Mouse (Mus musculus): ENCODE data around the gene Gm38655. TPM values are rescaled to one million over a fixed set of nuclear protein-coding genes. Genes with fewer than 3 reads are reported as not detected.
A peak's percentile ranks its signal among the peaks of the same experiment; 100 is the strongest.

Gene Gm38655
- polyA plus RNA-seq, 1 experiment, result not detected

GRCm38 (mm10) chr17:25188150-25189031 is 13.1 kb upstream of the Gm38655 start, which contains the start of gene Unkl:
Gene Unkl, plus strand, starts transcription at chr17:25188397.
- Histone ChIP-seq H3K4me3 (replicated peaks; ENCODE audit: insufficient read depth, low read depth, low read length) (peak within 1 kb of the TSS; percentile 84), H3K4me1 (ENCODE audit: control insufficient read depth, insufficient read depth, low read length) (peaks cover 7% of the 10 kb centered on the region), H3K27ac (ENCODE audit: insufficient read depth, low read length) (peak within 1 kb of the TSS; percentile 82), H3K27me3 (ENCODE audit: control insufficient read depth, insufficient read depth, low read length) (no peaks in the 10 kb centered on the region)
- DNase-seq, result peak; percentile 59 to 69
- WGBS, result 1% methylated on average over 104 of the region's 104 CpGs
- 0 out of 2 replicates have a peak, but pooled peaks have one; percentile 23 for TF ChIP-seq POLR2A (IDR thresholded peaks at IDR 0.05; ENCODE audit: borderline replicate concordance, insufficient read depth, low read length)
- TF ChIP-seq CTCF (IDR thresholded peaks at IDR 0.05; ENCODE audit: borderline replicate concordance, insufficient read depth, low read depth, low read length), result no peak

DNA sequence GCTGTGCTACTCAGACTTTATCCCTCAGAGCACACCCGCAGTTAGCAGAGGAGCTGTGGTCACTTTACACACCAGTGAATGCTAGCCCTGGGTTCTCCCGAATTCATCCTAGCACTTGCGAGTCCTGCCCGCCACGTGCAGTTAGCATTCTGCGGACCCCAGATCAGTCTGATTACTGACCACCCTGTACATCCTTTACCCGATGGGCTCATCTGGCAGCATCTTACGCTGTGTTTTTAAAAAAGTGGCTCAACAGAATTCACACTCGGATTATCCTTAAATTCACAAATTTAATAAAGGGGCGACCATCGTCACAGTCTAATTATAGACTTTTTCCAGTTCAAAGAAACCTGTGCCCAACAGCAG is 12.5 kb upstream of the Gm38655 start:
- Histone ChIP-seq H3K27ac (ENCODE audit: insufficient read depth, low read length) (no peak overlapping the region), H3K4me1 (ENCODE audit: control insufficient read depth, insufficient read depth, low read length) (peaks cover 12% of the 10 kb centered on the region), H3K27me3 (ENCODE audit: control insufficient read depth, insufficient read depth, low read length) (no peaks in the 10 kb centered on the region), H3K4me3 (replicated peaks; ENCODE audit: insufficient read depth, low read depth, low read length) (peak overlapping the region; percentile 84)
- no peak for TF ChIP-seq POLR2A (IDR thresholded peaks at IDR 0.05; ENCODE audit: borderline replicate concordance, insufficient read depth, low read length)
- TF ChIP-seq CTCF (IDR thresholded peaks at IDR 0.05; ENCODE audit: borderline replicate concordance, insufficient read depth, low read depth, low read length), result no peak
- DNase-seq, result peak in 1 of 2 experiments; percentile 13
- WGBS, result 5% methylated on average over 11 of the region's 11 CpGs

GRCm38 (mm10) chr17:25184961-25185360 is 9.7 kb upstream of the Gm38655 start:
- 8% methylated on average over 17 of the region's 17 CpGs for WGBS
- H3K27ac ChIP-seq (ENCODE audit: insufficient read depth, low read length), result no peak overlapping the region
- TF ChIP-seq POLR2A (IDR thresholded peaks at IDR 0.05; ENCODE audit: borderline replicate concordance, insufficient read depth, low read length) (no peak), CTCF (IDR thresholded peaks at IDR 0.05; ENCODE audit: borderline replicate concordance, insufficient read depth, low read depth, low read length) (no peak)

DNA sequence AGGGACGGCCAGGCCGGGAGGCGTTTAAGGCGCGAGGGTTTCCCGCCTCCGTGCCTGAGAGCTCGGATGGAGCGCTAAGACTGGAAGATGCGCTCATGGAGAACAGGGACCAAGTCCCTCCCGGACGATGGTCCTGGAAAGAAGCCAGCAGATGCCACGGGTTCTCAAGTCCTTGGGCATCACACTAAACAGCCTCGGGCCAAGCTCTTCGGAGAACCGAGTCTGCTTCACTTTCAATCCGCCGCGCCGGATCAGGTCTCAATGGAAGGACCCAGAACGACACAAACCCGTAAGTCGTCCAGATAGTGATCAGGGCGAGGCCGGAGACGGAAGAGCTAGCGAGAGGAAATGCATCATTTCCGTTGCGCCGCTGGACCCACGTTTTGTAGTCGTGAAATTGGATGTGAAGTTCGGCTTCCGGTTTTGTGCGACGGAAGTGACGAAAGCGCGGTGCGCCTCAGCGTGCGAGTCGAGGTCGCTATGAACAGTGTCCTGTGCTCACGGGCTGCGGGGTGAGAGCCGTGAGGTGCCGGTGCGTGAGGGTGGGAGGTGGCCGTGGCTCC is 8.9 kb upstream of the Gm38655 start, which contains the start of gene BC003965:
BC003965 (plus strand) TSS at position 426 of the 563 bp plus-strand sequence.
- Histone ChIP-seq H3K4me3 (replicated peaks; ENCODE audit: insufficient read depth, low read depth, low read length) (peak within 1 kb of the TSS; percentile 81), H3K27me3 (ENCODE audit: control insufficient read depth, insufficient read depth, low read length) (no peaks in the 10 kb centered on the region), H3K4me1 (ENCODE audit: control insufficient read depth, insufficient read depth, low read length) (peaks cover 9% of the 10 kb centered on the region; the same call in 1 of the 2 replicates), H3K27ac (ENCODE audit: insufficient read depth, low read length) (peak within 1 kb of the TSS; percentile 73)
- TF ChIP-seq POLR2A (IDR thresholded peaks at IDR 0.05; ENCODE audit: borderline replicate concordance, insufficient read depth, low read length), result peak; percentile 98
- TF ChIP-seq CTCF (IDR thresholded peaks at IDR 0.05; ENCODE audit: borderline replicate concordance, insufficient read depth, low read depth, low read length), result no peak
- peak; percentile 98 to 99 for DNase-seq
- WGBS, result under 1% methylated on average over 50 of the region's 50 CpGs

More at GRCm38 (mm10) chr17:25184961-25185360, 9.7 kb upstream of the Gm38655 start:
- Histone ChIP-seq H3K4me3 (replicated peaks; ENCODE audit: insufficient read depth, low read depth, low read length) (peak overlapping the region; percentile 81), H3K27me3 (ENCODE audit: control insufficient read depth, insufficient read depth, low read length) (no peaks in the 10 kb centered on the region), H3K4me1 (ENCODE audit: control insufficient read depth, insufficient read depth, low read length) (peaks cover 9% of the 10 kb centered on the region; the same call in 1 of the 2 replicates)
- no peak for DNase-seq

DNA sequence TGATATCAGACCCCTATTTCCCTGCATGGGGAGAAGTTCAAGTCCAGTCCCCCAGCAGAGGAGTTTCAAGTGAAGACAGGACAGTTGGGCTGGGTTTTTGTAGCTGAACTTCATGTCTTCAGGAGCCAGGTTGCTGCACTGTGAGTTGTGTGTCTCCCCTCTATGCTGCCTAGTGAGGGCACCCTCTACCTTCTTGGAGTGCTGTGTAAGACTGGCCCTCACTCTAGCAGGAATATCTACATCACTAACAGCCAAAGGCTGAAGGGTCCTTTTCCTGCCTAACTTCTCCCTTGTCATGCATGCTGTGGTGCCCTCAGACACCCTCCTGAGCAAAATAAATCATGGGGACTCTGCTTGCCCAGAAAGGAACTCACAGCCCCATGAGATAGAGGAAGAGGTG is 8.0 kb upstream of the Gm38655 start:
- DNase-seq, result peak in 1 of 2 experiments; percentile 30
- Histone ChIP-seq H3K4me1 (ENCODE audit: control insufficient read depth, insufficient read depth, low read length) (peaks cover 9% of the 10 kb centered on the region; the same call in 1 of the 2 replicates), H3K27ac (ENCODE audit: insufficient read depth, low read length) (peak overlapping the region; percentile 42), H3K4me3 (replicated peaks; ENCODE audit: insufficient read depth, low read depth, low read length) (peak overlapping the region; percentile 8), H3K27me3 (ENCODE audit: control insufficient read depth, insufficient read depth, low read length) (no peaks in the 10 kb centered on the region)
- TF ChIP-seq POLR2A (IDR thresholded peaks at IDR 0.05; ENCODE audit: borderline replicate concordance, insufficient read depth, low read length) (no peak), CTCF (IDR thresholded peaks at IDR 0.05; ENCODE audit: borderline replicate concordance, insufficient read depth, low read depth, low read length) (peak; percentile 53; the same call in 1 of the 2 replicates)

DNA sequence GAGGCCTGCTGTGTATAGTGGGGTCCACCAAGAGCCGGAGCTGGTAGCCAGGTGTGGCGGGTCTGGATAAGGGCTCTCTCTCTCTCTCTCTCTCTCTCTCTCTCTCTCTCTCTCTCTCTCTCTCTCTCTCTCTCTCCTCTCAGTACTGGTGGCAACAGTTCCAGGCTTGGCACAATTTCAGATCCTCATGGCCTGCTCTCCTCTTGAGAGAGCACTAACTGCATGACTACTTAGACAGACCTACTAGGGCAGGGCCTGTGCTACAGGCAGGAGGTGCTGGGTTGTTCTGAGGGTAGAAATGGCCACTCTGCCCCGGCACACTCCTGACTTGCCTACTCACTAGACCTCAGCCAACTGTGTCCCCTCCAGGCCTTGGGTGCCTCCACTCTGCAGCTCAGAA is 2.7 kb downstream of the Gm38655 start:
- TF ChIP-seq POLR2A (IDR thresholded peaks at IDR 0.05; ENCODE audit: borderline replicate concordance, insufficient read depth, low read length) (no peak), CTCF (IDR thresholded peaks at IDR 0.05; ENCODE audit: borderline replicate concordance, insufficient read depth, low read depth, low read length) (no peak)
- Histone ChIP-seq H3K27me3 (ENCODE audit: control insufficient read depth, insufficient read depth, low read length) (no peaks in the 10 kb centered on the region), H3K4me3 (replicated peaks; ENCODE audit: insufficient read depth, low read depth, low read length) (no peak overlapping the region), H3K4me1 (ENCODE audit: control insufficient read depth, insufficient read depth, low read length) (peaks cover 9% of the 10 kb centered on the region), H3K27ac (ENCODE audit: insufficient read depth, low read length) (no peak overlapping the region)
- 74% methylated on average over 3 of the region's 3 CpGs for WGBS
- DNase-seq, result no peak

DNA sequence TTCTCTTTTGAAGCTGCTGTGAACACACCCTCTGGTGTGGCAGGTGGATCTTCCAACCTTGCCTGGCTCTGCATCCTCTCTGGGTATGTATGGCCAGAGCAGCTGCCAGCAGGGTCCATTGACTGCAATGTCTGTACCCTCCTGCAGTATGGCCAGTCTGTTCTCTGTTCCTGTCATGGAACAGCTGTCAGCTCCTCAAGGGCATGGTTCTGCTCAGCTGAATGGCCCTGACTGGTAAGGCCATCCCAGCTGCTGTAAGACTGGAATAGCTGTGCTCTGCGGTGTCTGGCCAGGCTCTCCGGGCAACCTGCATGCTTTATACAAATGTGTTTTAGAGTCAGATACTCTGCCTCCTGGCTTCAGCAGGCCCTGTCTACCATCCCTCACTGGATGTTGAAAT is 5.6 kb downstream of the Gm38655 start:
- H3K27me3 ChIP-seq (ENCODE audit: control insufficient read depth, insufficient read depth, low read length), result no peaks in the 10 kb centered on the region
- H3K27ac ChIP-seq (ENCODE audit: insufficient read depth, low read length), result no peak overlapping the region
- TF ChIP-seq CTCF (IDR thresholded peaks at IDR 0.05; ENCODE audit: borderline replicate concordance, insufficient read depth, low read depth, low read length) (no peak), POLR2A (IDR thresholded peaks at IDR 0.05; ENCODE audit: borderline replicate concordance, insufficient read depth, low read length) (no peak)
- 90% methylated on average over 2 of the region's 2 CpGs for WGBS
- peaks cover 9% of the 10 kb centered on the region for H3K4me1 ChIP-seq (ENCODE audit: control insufficient read depth, insufficient read depth, low read length)
- H3K4me3 ChIP-seq (replicated peaks; ENCODE audit: insufficient read depth, low read depth, low read length), result no peak overlapping the region
- no peak for DNase-seq

Data from cerebellum, adult 2 months (tissue).